Mouse (Mus musculus) embryonic facial prominence, embryonic 15.5 days (tissue): Measurements from ENCODE around the gene Faap20. TPM values are rescaled to one million over a fixed set of nuclear protein-coding genes. Genes with fewer than 3 reads are reported as not detected.
"Not testable (repeated sequence)": the region's sequence is repeated elsewhere in the genome, so short reads cannot be mapped to it uniquely, and the experiment has no call there.

Experiments used
- ATAC-seq: fragments of 200-750 bp; cut with Nextera tagmentation; 2 replicates; pipeline ENCODE4 v1.8.0; 2017; ENCODE audit warnings: low read depth, moderate TSS enrichment; ENCODE audit not compliant: insufficient number of reproducible peaks, low FRiP score, low TSS enrichment
- H3K27ac ChIP-seq: fragments of 300-500 bp; sonication (generic); replicated peaks from 2 replicates; pipeline ENCODE4 v1.5.1; 2015; ENCODE audit warnings: mild to moderate bottlenecking, inconsistent platforms
- H3K27me3 ChIP-seq: fragments of 300-500 bp; sonication (generic); 2 replicates; pipeline ENCODE4 v1.6.1; 2015; ENCODE audit warnings: inconsistent platforms
- H3K36me3 ChIP-seq: fragments of 300-500 bp; sonication (generic); 2 replicates; pipeline ENCODE4 v1.6.1; 2015; ENCODE audit warnings: mild to moderate bottlenecking, inconsistent platforms
- H3K4me1 ChIP-seq: fragments of 300-500 bp; sonication (generic); 2 replicates; pipeline ENCODE4 v1.6.1; 2015; ENCODE audit warnings: inconsistent platforms
- H3K4me2 ChIP-seq: fragments of 300-500 bp; sonication (generic); replicated peaks from 2 replicates; pipeline ENCODE4 v1.6.1; 2015; ENCODE audit warnings: mild to moderate bottlenecking, inconsistent platforms
- H3K4me3 ChIP-seq: fragments of 300-500 bp; sonication (generic); replicated peaks from 2 replicates; pipeline ENCODE4 v1.5.1; 2015; ENCODE audit warnings: mild to moderate bottlenecking, inconsistent platforms
- H3K9ac ChIP-seq: fragments of 300-500 bp; sonication (generic); 2 replicates; pipeline ENCODE4 v1.6.1; 2015; ENCODE audit warnings: inconsistent platforms
- H3K9me3 ChIP-seq: fragments of 300-500 bp; sonication (generic); replicated peaks from 2 replicates; pipeline ENCODE4 v1.6.1; 2016; ENCODE audit warnings: inconsistent platforms
- WGBS: fragments of 180-500 bp; shearing (Covaris S2); methylation state at CpG from one replicate; pipeline ENCODE4 v1.1.7; 2015; 5-methylcytosine and 5-hydroxymethylcytosine counted together
- polyA plus RNA-seq: library from polyadenylated mRNA; unstranded; fragments of >200 nt; fragmentation: Nextera tagmentation; extraction: Ambion mirVana; gene quantifications from 2 replicates; pipeline ENCODE4 v1.2.1, GENCODE M21; 2015

Gene Faap20
- polyA plus RNA-seq, 1 experiment from 2014 or later: 74.9 TPM

- H3K4me2 ChIP-seq: peak overlapping the region; percentile 43
- H3K27ac ChIP-seq: peak overlapping the region; percentile 99
- no peaks in the 10 kb centered on the region for H3K9me3 ChIP-seq
- peaks cover 62% of the 10 kb centered on the region for H3K4me1 ChIP-seq
- WGBS: 6% methylated on average over 18 of the region's 18 CpGs
- no peaks in the 10 kb centered on the region for H3K27me3 ChIP-seq
- no peaks in the 10 kb centered on the region for H3K36me3 ChIP-seq
- ATAC-seq: peak; percentile 81
- 0 out of 2 replicates have a peak overlapping the region, but pooled peaks have one; percentile 4 for H3K9ac ChIP-seq
- peak overlapping the region; percentile 11 for H3K4me3 ChIP-seq
These were observed 14.1 kb upstream of the Faap20 start for GRCm38 (mm10) chr4:155235311-155236119.

GRCm38 (mm10) chr4:155236737-155237385, 12.7 kb upstream of the Faap20 start:
- Histone ChIP-seq H3K36me3 (no peaks in the 10 kb centered on the region), H3K9me3 (no peaks in the 10 kb centered on the region), H3K9ac (no peak overlapping the region), H3K27ac (peak overlapping the region; percentile 99), H3K27me3 (no peaks in the 10 kb centered on the region), H3K4me1 (peaks cover 62% of the 10 kb centered on the region), H3K4me3 (no peak overlapping the region), H3K4me2 (no peak overlapping the region)
- 59% methylated on average over 12 of the region's 12 CpGs for WGBS
- ATAC-seq: no peak

DNA sequence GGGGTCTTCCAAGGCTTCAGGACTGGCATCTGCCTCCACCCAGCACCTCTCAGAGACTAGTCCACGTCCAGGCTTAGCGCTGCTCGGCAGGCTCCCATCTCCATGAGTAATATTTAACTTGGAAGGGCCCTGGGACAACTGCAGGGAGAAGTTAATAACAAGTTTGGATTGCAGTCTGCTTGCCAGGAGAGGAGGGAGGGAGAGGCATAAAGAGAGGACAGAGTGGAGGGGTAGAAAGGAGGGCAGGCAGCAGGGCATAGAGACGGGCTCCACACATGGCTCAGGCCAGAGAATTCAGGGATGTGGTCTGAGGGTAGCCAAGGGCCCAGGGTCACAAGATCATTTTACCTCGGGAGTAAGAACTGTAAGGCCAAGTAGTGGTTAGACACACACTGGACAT, 11.3 kb upstream of the Faap20 start:
- no peak overlapping the region; the same call in 1 of the 2 replicates for H3K4me2 ChIP-seq

GRCm38 (mm10) chr4:155239494-155239893, 10.1 kb upstream of the Faap20 start:
- H3K4me1 ChIP-seq: peaks cover 41% of the 10 kb centered on the region
- no peak overlapping the region for H3K9ac ChIP-seq
- no peak for ATAC-seq
- no peaks in the 10 kb centered on the region for H3K9me3 ChIP-seq
- no peak overlapping the region for H3K4me3 ChIP-seq
- no peaks in the 10 kb centered on the region for H3K27me3 ChIP-seq
- H3K36me3 ChIP-seq: no peaks in the 10 kb centered on the region
- H3K27ac ChIP-seq: no peak overlapping the region
- WGBS: 65% methylated on average over 6 of the region's 6 CpGs
- H3K4me2 ChIP-seq: no peak overlapping the region

More for the DNA sequence above, 11.3 kb upstream of the Faap20 start:
- H3K27me3 ChIP-seq: no peaks in the 10 kb centered on the region
- H3K4me3 ChIP-seq: no peak overlapping the region
- WGBS: 57% methylated on average over 5 of the region's 5 CpGs
- no peak overlapping the region for H3K9ac ChIP-seq
- peak overlapping the region; percentile 99 for H3K27ac ChIP-seq
- H3K9me3 ChIP-seq: no peaks in the 10 kb centered on the region
- no peaks in the 10 kb centered on the region for H3K36me3 ChIP-seq
- H3K4me1 ChIP-seq: peaks cover 53% of the 10 kb centered on the region
- peak; percentile 26; the same call in 1 of the 2 replicates for ATAC-seq

GRCm38 (mm10) chr4:155241789-155242188, 7.8 kb upstream of the Faap20 start:
- Histone ChIP-seq H3K9ac (no peak overlapping the region), H3K4me2 (no peak overlapping the region), H3K9me3 (no peaks in the 10 kb centered on the region), H3K4me3 (no peak overlapping the region), H3K27me3 (no peaks in the 10 kb centered on the region), H3K4me1 (peaks cover 33% of the 10 kb centered on the region), H3K36me3 (no peaks in the 10 kb centered on the region), H3K27ac (no peak overlapping the region)
- WGBS: 76% methylated on average over 9 of the region's 9 CpGs
- ATAC-seq: no peak

GRCm38 (mm10) chr4:155242292-155242691, 7.3 kb upstream of the Faap20 start:
- H3K27ac ChIP-seq: no peak overlapping the region
- no peak overlapping the region for H3K4me2 ChIP-seq
- H3K4me3 ChIP-seq: no peak overlapping the region
- no peaks in the 10 kb centered on the region for H3K36me3 ChIP-seq
- H3K9ac ChIP-seq: no peak overlapping the region
- ATAC-seq: no peak
- peaks cover 30% of the 10 kb centered on the region for H3K4me1 ChIP-seq
- H3K9me3 ChIP-seq: no peaks in the 10 kb centered on the region
- 93% methylated on average over 5 of the region's 5 CpGs for WGBS
- no peaks in the 10 kb centered on the region for H3K27me3 ChIP-seq

GRCm38 (mm10) chr4:155243233-155243632, 6.4 kb upstream of the Faap20 start:
- Histone ChIP-seq H3K27ac (no peak overlapping the region), H3K4me2 (no peak overlapping the region), H3K27me3 (no peaks in the 10 kb centered on the region), H3K4me3 (no peak overlapping the region), H3K4me1 (peaks cover 21% of the 10 kb centered on the region), H3K9ac (no peak overlapping the region), H3K36me3 (no peaks in the 10 kb centered on the region), H3K9me3 (no peaks in the 10 kb centered on the region)
- 83% methylated on average over 12 of the region's 12 CpGs for WGBS
- ATAC-seq: no peak

- Histone ChIP-seq H3K9ac (no peak overlapping the region), H3K27ac (no peak overlapping the region)
- WGBS: 52% methylated on average over 6 of the region's 6 CpGs
These were observed 3.7 kb upstream of the Faap20 start for GRCm38 (mm10) chr4:155245770-155246492.

GRCm38 (mm10) chr4:155246691-155247105, 2.9 kb upstream of the Faap20 start:
- Histone ChIP-seq H3K4me2 (no peak overlapping the region), H3K27me3 (no peaks in the 10 kb centered on the region), H3K27ac (no peak overlapping the region), H3K4me3 (no peak overlapping the region), H3K36me3 (no peaks in the 10 kb centered on the region), H3K9ac (no peak overlapping the region), H3K9me3 (no peaks in the 10 kb centered on the region), H3K4me1 (peaks cover 37% of the 10 kb centered on the region)
- ATAC-seq: no peak
- 68% methylated on average over 12 of the region's 12 CpGs for WGBS

More at GRCm38 (mm10) chr4:155245770-155246492, 3.7 kb upstream of the Faap20 start:
- Histone ChIP-seq H3K27me3 (no peaks in the 10 kb centered on the region), H3K9me3 (no peaks in the 10 kb centered on the region), H3K36me3 (no peaks in the 10 kb centered on the region), H3K4me1 (peaks cover 29% of the 10 kb centered on the region), H3K4me3 (no peak overlapping the region), H3K4me2 (no peak overlapping the region)
- ATAC-seq: no peak

DNA sequence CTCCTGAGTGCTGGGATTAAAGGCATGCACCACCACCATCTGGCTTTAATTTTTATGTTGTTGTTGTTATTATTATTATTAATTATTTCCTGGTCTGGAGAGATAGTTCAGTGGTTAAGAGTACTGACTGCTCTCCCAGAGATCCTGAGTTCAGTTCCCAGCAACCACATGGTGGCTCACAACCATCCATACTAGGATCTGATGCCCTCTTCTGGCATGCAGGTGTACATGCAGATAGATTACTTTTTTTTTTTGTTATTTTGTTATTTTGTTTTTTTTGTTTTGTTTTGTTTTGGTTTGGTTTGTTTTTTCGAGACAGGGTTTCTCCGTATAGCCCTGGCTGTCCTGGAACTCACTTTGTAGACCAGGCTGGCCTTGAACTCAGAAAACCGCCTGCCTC, 1.5 kb upstream of the Faap20 start:
- H3K36me3 ChIP-seq, H3K9ac ChIP-seq, H3K27me3 ChIP-seq, ATAC-seq, H3K27ac ChIP-seq, H3K4me3 ChIP-seq, H3K9me3 ChIP-seq, H3K4me2 ChIP-seq: not testable (repeated sequence)
- WGBS: 91% methylated on average over 3 of the region's 3 CpGs
- peaks cover 51% of the 10 kb centered on the region for H3K4me1 ChIP-seq

DNA sequence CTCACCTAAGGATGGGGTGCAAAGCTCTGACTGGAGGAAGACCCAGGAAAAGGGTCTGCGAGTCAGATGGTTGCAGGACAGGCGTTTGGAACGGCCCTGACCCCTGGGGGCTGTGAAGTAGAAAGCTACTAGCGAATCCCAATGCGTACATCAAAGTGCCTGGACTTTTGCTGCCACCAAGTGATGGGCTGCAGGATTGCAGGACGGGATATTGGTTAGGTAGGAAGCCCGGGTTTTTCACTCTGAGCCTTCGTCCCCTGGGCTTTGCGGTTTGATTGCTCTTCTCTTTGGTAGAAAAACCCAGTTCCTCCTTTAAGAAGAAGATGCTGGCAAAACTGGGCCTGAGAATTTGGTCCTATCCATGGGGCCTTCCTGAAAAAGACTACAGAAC, 350 bp upstream of the Faap20 start:
- Histone ChIP-seq H3K4me2 (peak overlapping the region; percentile 89), H3K4me3 (peak overlapping the region; percentile 55), H3K9ac (peak overlapping the region; percentile 50), H3K36me3 (peaks cover 9% of the 10 kb centered on the region), H3K9me3 (no peaks in the 10 kb centered on the region), H3K27me3 (no peaks in the 10 kb centered on the region), H3K27ac (peak overlapping the region; percentile 98), H3K4me1 (peaks cover 52% of the 10 kb centered on the region)
- ATAC-seq: peak; percentile 66
- 0% methylated on average over 9 of the region's 9 CpGs for WGBS
